Mouse (Mus musculus) cerebellum, adult 9-10 months (tissue): ENCODE data around the gene Cul7.

Experiments used
- DNase-seq: peaks from one replicate; pipeline ENCODE4 v3.0.0; 2022

Cul7 gene

GRCm38 (mm10) chr17:46704887-46705835 lies 55.0 kb downstream of the Cul7 start, which contains the start of gene Ppp2r5d:
Gene Ppp2r5d, minus strand, starts transcription at chr17:46705111.
- DNase-seq = peak; percentile 99

- DNase-seq = no peak
Measured at GRCm38 (mm10) chr17:46706375-46707089, 56.4 kb downstream of the Cul7 start.

- DNase-seq = peak; percentile 92
Measured at GRCm38 (mm10) chr17:46710959-46711597, 60.9 kb downstream of the Cul7 start, which contains the start of gene Pex6. Gene Pex6, plus strand, starts transcription at chr17:46711463.

GRCm38 (mm10) chr17:46711612-46712271 lies 61.6 kb downstream of the Cul7 start:
- no peak for DNase-seq

GRCm38 (mm10) chr17:46712442-46712841 lies 62.3 kb downstream of the Cul7 start:
- DNase-seq = no peak

- no peak for DNase-seq
Measured at GRCm38 (mm10) chr17:46713849-46714248, 63.7 kb downstream of the Cul7 start.
